Mouse (Mus musculus) CD8-positive naive resting alpha-beta T cell, adult 2 months (primary cell): Measurements from ENCODE around the gene Iqsec1.

Experiments used
- DNase-seq, 2 experiments: peaks; one replicate each; pipeline ENCODE4 v3.0.0; 2022; ENCODE audit warnings: low read depth in 2 of 2, low spot score in 2 of 2

Gene Iqsec1

GRCm38 (mm10) chr6:90889356-90890285 lies 98.9 kb downstream of the Iqsec1 start:
- no peak for DNase-seq

- no peak for DNase-seq
These were observed 101.3 kb downstream of the Iqsec1 start for GRCm38 (mm10) chr6:90887024-90887775.

- no peak for DNase-seq
These were observed 102.9 kb downstream of the Iqsec1 start for GRCm38 (mm10) chr6:90885626-90886025.

- DNase-seq = no peak
These were observed 103.9 kb downstream of the Iqsec1 start for GRCm38 (mm10) chr6:90884631-90885030.

GRCm38 (mm10) chr6:90880975-90881374 lies 107.5 kb downstream of the Iqsec1 start:
- DNase-seq = no peak

GRCm38 (mm10) chr6:90880404-90880803 lies 108.1 kb downstream of the Iqsec1 start:
- DNase-seq = no peak

- no peak for DNase-seq
These were observed 116.9 kb downstream of the Iqsec1 start for GRCm38 (mm10) chr6:90871581-90871980.

GRCm38 (mm10) chr6:90868033-90868432 lies 120.5 kb downstream of the Iqsec1 start:
- no peak for DNase-seq

- no peak for DNase-seq
These were observed 127.1 kb downstream of the Iqsec1 start for GRCm38 (mm10) chr6:90861370-90861769.

GRCm38 (mm10) chr6:90857844-90858243 lies 130.6 kb downstream of the Iqsec1 start:
- DNase-seq = no peak

GRCm38 (mm10) chr6:90852360-90852759 lies 136.1 kb downstream of the Iqsec1 start:
- no peak for DNase-seq

GRCm38 (mm10) chr6:90848068-90848467 lies 140.4 kb downstream of the Iqsec1 start:
- DNase-seq = no peak

GRCm38 (mm10) chr6:90847523-90847922 lies 141.0 kb downstream of the Iqsec1 start:
- DNase-seq = no peak

GRCm38 (mm10) chr6:90839972-90840371 lies 148.5 kb downstream of the Iqsec1 start:
- DNase-seq = no peak

- DNase-seq = no peak
These were observed 151.7 kb downstream of the Iqsec1 start for GRCm38 (mm10) chr6:90836749-90837148.

- DNase-seq = no peak
These were observed 158.9 kb downstream of the Iqsec1 start for GRCm38 (mm10) chr6:90829536-90829935.

- no peak for DNase-seq
These were observed 163.4 kb downstream of the Iqsec1 start for GRCm38 (mm10) chr6:90825063-90825462.

- DNase-seq = no peak
These were observed 165.2 kb downstream of the Iqsec1 start for GRCm38 (mm10) chr6:90823322-90823721.

- DNase-seq = no peak
These were observed 166.4 kb downstream of the Iqsec1 start for GRCm38 (mm10) chr6:90821916-90822602.

- no peak for DNase-seq
These were observed 168.6 kb downstream of the Iqsec1 start for GRCm38 (mm10) chr6:90819880-90820279.

- peak; percentile 44 to 65 for DNase-seq
These were observed 169.5 kb downstream of the Iqsec1 start for GRCm38 (mm10) chr6:90818956-90819355.
